Mouse (Mus musculus) olfactory bulb, adult 2 months (tissue): ENCODE measurements at regions not wholly inside any gene's neighbourhood (a gene's known extent, or its start where the extent isn't known, plus 50 kb on each side); places are given as distances from the start of the nearest gene placed in this dataset.

Experiments used
- H3K27ac ChIP-seq: fragments of 200-500 bp; 2 replicates; pipeline ENCODE4 v1.5.1; 2012; ENCODE audit warnings: low read depth, low read length; ENCODE audit not compliant: insufficient read depth
- H3K4me1 ChIP-seq: fragments of 200-500 bp; 2 replicates; pipeline ENCODE4 v1.6.1; 2012; ENCODE audit warnings: low read length; ENCODE audit not compliant: control insufficient read depth, insufficient read depth
- H3K4me3 ChIP-seq: fragments of 200-500 bp; 2 replicates; pipeline ENCODE4 v1.5.1; 2012; ENCODE audit warnings: mild to moderate bottlenecking, low read depth, low read length, moderate library complexity; ENCODE audit not compliant: insufficient read depth
- CTCF ChIP-seq: fragments of 200-500 bp; IDR thresholded peaks from 2 replicates; pipeline ENCODE4 v1.5.1; 2012; ENCODE audit warnings: low read depth, mild to moderate bottlenecking, low read length, moderate library complexity; ENCODE audit not compliant: insufficient read depth
- POLR2A ChIP-seq: fragments of 200-500 bp; IDR thresholded peaks from 2 replicates; pipeline ENCODE4 v1.6.1; 2012; ENCODE audit warnings: mild to moderate bottlenecking, low read depth, low read length, moderate library complexity; ENCODE audit not compliant: insufficient read depth
- WGBS: fragments of 180-500 bp; shearing (Covaris S2); methylation state at CpG from one replicate; pipeline ENCODE4 v1.1.7; 2018; 5-methylcytosine and 5-hydroxymethylcytosine counted together

DNA sequence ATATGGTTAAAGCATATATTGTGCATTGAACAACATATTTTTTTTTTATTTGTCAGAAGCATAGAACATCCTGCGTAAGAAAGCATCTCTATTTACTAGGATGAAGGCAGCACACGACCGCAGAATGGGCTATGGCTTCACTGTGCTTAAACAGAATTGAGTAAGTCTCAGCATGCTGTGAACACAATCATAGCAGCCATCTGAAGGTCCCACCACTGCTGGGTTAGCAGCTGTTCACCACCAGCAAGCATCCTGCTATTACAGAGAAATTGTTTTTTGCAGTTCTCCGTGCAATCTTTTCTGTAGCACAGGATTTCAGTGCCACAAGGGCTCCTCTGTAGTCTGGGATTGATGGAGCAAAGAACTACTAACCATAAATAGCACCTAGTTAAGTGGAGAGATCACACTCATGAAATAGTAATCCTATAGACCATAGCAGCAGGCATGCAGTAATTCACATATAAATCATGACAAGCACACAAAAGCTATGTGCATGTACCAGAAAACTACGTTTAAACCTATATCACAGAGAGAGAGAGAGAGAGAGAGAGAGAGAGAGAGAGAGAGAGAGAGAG lies 537.3 kb downstream of the Basp1 start:
- peak overlapping the region; percentile 73; the same call in 1 of the 2 replicates for H3K27ac ChIP-seq
- no peaks in the 10 kb centered on the region for H3K4me1 ChIP-seq
- TF ChIP-seq POLR2A: no peak
- no peak for TF ChIP-seq CTCF
- 43% methylated on average over 5 of the region's 5 CpGs for WGBS
- H3K4me3 ChIP-seq: no peak overlapping the region

DNA sequence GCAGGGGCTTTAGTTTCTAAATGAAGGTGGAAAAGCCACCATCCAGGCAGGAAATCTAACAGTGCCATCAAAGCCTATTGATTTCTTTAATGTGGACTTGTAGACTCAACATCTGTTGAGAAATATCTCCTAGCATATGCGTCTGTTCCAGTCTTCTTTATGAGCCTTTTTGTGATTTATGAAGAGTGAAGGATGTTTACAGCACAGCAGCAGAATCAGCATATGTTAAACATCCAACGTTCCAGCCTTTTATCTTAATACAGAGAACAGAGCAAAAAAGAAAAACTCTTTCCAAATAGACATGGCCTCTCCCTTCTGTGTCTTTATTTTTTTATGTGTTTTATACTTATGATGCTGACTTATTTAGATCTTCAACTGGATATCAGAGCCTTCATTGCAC lies 573.3 kb downstream of the Basp1 start:
- no peak overlapping the region for H3K27ac ChIP-seq
- TF ChIP-seq POLR2A: no peak
- no peak for TF ChIP-seq CTCF
- 76% methylated on average over 2 of the region's 2 CpGs for WGBS
- no peak overlapping the region for H3K4me3 ChIP-seq
- H3K4me1 ChIP-seq: no peaks in the 10 kb centered on the region

DNA sequence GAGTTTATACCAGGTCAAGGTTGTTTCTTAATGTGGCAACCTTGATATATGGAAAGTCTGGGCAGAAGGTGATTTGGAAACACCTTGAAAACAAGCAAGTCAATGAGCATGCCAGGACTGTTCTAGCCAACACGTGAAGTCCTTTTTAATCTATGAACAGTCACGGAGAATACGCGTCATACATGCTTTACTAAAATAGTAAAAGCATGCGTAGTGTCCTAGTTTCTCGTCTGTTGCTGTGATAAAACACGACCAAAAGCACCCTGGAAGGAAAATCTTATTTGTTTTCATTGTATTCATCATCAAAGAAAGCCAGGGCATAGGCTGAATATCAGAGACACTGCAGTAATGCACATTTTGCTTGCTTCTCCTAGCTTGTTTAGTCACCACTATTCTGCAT lies 575.2 kb downstream of the Basp1 start:
- Histone ChIP-seq H3K4me1 (no peaks in the 10 kb centered on the region), H3K27ac (no peak overlapping the region), H3K4me3 (no peak overlapping the region)
- TF ChIP-seq CTCF (no peak), POLR2A (no peak)
- WGBS: 89% methylated on average over 7 of the region's 7 CpGs

DNA sequence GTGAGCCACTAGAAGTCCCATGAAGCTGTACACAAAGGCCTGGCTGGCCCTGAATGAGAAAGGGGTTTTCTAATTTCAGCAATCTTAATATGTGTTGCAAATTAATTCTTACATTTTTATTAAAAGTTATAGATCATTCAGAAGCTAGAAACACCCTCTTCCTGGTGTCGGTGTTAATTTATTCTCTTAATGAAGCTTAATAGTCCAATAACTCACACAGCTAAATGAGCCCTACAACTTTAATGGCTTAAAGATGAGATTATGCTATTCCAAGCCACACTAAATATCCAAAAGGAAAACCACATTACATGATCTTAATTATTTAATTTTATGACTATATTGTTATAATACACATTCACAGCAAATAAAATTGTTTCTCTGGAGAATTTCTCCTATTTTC lies 585.7 kb downstream of the Basp1 start:
- H3K4me3 ChIP-seq: no peak overlapping the region
- H3K4me1 ChIP-seq: no peaks in the 10 kb centered on the region
- 89% methylated on average over 1 of the region's 1 CpGs for WGBS
- no peak overlapping the region for H3K27ac ChIP-seq
- TF ChIP-seq POLR2A (no peak), CTCF (no peak)

- TF ChIP-seq CTCF (no peak), POLR2A (no peak)
- H3K4me1 ChIP-seq: no peaks in the 10 kb centered on the region
- no peak overlapping the region for H3K27ac ChIP-seq
- H3K4me3 ChIP-seq: no peak overlapping the region
Observed at GRCm38 (mm10) chr15:24827259-24827658, 586.3 kb downstream of the Basp1 start.

DNA sequence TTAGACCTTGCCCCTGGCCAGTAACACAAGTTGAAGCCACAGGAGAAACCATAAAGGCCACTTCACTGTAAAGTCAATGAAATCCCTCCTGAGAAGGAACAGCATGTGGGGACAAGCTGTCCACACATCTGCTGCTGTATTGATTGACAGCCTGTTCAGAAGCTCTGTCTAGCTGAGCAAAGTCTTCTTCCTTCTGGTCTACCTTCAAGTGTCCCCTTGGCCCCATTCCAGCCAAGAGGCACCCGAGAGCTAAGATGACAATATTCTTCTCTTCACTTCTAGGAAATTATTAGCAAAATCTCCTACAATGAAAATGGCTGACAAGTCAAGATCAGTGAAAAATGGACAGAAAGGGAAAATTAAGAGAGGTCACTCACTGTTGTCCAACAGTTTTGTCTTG lies 616.7 kb downstream of the Basp1 start:
- WGBS: 91% methylated on average over 1 of the region's 1 CpGs
- no peak overlapping the region for H3K4me3 ChIP-seq
- TF ChIP-seq CTCF: no peak
- TF ChIP-seq POLR2A: no peak
- no peak overlapping the region for H3K27ac ChIP-seq
- H3K4me1 ChIP-seq: no peaks in the 10 kb centered on the region

- Histone ChIP-seq H3K4me3 (no peak overlapping the region), H3K4me1 (no peaks in the 10 kb centered on the region), H3K27ac (no peak overlapping the region)
- WGBS: 83% methylated on average over 4 of the region's 4 CpGs
- TF ChIP-seq POLR2A (no peak), CTCF (no peak)
Observed at GRCm38 (mm10) chr15:24793381-24793780, 620.2 kb downstream of the Basp1 start.

- WGBS: 64% methylated on average over 3 of the region's 3 CpGs
- no peak overlapping the region for H3K4me3 ChIP-seq
- no peaks in the 10 kb centered on the region for H3K4me1 ChIP-seq
- no peak for TF ChIP-seq CTCF
- no peak for TF ChIP-seq POLR2A
- H3K27ac ChIP-seq: no peak overlapping the region
Observed at GRCm38 (mm10) chr15:24786336-24786735, 627.2 kb downstream of the Basp1 start.

- TF ChIP-seq POLR2A: no peak
- TF ChIP-seq CTCF: no peak
- no peaks in the 10 kb centered on the region for H3K4me1 ChIP-seq
- no peak overlapping the region for H3K27ac ChIP-seq
- H3K4me3 ChIP-seq: no peak overlapping the region
- WGBS: 76% methylated on average over 1 of the region's 1 CpGs
Observed at GRCm38 (mm10) chr15:24778234-24778633, 635.3 kb downstream of the Basp1 start.
